Mouse (Mus musculus): ENCODE data around the gene Sphk1. TPM values are rescaled to one million over a fixed set of nuclear protein-coding genes. Genes with fewer than 3 reads are reported as not detected.
A peak's percentile ranks its signal among the peaks of the same experiment; 100 is the strongest.

Sphk1 gene
- polyA plus RNA-seq, 2 experiments from 2014 or later: 0.35 TPM; not detected in 1

- ATAC-seq: no peak
Observed at GRCm38 (mm10) chr11:116508689-116509088, 22.0 kb upstream of the Sphk1 start.

DNA sequence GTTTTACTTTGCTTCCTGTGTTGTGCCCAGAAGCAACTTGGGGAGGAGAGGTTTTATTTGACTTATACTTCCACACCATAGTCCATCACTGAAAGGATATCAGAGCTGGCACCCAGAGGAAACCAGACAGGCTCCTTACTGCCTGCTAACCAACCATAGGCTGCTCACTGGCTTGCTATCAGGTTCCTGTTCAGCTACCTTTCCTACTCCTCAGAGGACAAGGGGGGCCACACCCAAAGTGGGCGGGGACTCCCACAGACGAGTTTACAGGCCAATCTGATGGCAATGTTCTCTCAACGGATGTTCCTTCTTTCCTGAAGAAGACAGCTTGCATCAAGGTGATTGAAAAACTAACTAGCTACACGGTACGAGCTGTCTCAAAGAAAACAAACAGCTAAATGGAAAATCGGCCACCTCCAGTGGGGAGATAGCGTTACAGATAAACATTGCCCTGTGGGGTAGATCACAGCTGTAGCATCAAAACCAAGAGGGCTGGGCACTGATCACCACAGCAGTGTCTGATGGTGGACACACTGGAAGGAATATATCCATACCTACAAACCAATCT is 19.3 kb upstream of the Sphk1 start:
- no peak for ATAC-seq

DNA sequence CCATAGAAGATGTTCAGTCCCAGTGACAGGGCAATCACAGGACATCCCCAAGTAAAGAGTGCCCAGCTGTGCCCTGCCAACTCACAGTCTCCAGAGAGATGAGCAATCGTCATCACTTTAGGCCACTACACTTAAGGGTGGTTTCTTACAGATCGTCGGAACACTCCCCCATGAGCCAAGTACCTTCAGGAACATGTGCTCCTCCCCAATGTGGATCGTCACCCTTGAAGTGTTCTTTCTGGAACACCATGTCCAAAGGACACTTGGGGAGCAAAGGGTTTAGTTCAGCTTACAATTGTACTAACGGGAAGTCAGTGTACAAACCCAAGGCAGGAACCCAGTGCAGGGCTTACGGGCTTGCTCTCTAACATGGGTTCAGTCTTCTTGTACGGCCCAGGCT is 18.6 kb upstream of the Sphk1 start:
- no peak for ATAC-seq

GRCm38 (mm10) chr11:116512987-116513386 is 17.7 kb upstream of the Sphk1 start:
- ATAC-seq: no peak

GRCm38 (mm10) chr11:116513531-116514038 is 17.1 kb upstream of the Sphk1 start:
- ATAC-seq: no peak

- ATAC-seq: no peak
Observed at GRCm38 (mm10) chr11:116515330-116516020, 15.2 kb upstream of the Sphk1 start.

- no peak for ATAC-seq
Observed at GRCm38 (mm10) chr11:116518482-116518881, 12.2 kb upstream of the Sphk1 start.

- ATAC-seq: no peak
Observed at GRCm38 (mm10) chr11:116521143-116521542, 9.6 kb upstream of the Sphk1 start.

GRCm38 (mm10) chr11:116522046-116522445 is 8.7 kb upstream of the Sphk1 start:
- no peak for ATAC-seq

GRCm38 (mm10) chr11:116522886-116523698 is 7.6 kb upstream of the Sphk1 start:
- ATAC-seq: no peak

DNA sequence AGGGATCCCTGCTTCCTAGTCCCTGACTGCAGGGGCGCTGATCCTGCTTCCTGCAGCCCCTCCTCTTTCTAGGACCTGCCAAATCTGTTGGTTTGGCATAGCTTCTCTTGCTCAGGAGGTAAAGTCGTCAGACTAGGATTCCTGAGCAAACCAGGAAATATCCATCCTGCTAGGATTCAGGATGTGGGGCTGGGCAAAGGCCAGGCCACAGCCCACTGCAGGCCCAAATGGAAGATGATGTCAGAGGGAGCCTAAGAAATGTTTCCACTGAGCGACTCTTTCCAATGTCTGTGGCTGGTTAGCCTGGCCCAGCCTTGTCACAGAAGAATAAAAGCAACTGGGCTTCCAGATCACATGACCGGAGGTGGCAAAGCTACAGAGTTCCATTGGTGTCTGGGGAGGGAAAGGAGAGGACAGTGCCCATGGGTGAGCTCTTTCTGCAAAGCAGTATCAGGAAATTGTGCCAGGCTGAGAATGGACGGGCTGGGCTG is 7.0 kb upstream of the Sphk1 start:
- ATAC-seq: no peak

DNA sequence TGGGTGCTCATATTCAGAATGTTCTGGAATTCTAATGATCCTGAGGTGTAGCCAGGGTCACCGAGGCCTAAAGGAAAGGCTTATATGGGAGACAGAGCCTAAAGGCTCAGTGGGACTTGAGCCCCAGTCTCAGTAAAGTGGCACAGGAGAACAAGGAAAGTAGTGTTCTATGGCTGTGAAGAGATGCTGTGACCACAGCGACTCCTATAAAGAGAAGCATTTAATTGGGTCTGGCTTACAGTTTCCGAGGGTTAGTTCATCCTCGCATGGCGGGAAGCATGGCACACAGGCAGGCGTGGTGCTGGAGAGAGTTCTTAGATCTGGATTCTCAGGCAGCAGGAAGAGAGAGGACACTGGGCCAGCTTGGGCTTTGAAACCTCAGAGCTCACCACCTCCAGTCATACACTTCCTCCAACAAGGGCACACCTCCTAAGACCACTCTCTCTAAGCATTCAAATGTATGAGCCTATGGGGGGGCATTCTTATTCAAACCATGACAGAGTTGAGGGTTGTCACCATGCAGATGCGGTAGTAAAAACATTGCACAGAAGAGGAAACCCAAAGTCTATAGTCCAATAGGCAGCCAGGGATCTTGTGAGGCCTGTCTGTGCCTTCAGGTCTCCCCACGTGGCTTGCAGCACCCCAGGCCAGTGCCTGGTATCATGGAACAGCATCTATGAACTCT is 1.9 kb upstream of the Sphk1 start:
- ATAC-seq: no peak

DNA sequence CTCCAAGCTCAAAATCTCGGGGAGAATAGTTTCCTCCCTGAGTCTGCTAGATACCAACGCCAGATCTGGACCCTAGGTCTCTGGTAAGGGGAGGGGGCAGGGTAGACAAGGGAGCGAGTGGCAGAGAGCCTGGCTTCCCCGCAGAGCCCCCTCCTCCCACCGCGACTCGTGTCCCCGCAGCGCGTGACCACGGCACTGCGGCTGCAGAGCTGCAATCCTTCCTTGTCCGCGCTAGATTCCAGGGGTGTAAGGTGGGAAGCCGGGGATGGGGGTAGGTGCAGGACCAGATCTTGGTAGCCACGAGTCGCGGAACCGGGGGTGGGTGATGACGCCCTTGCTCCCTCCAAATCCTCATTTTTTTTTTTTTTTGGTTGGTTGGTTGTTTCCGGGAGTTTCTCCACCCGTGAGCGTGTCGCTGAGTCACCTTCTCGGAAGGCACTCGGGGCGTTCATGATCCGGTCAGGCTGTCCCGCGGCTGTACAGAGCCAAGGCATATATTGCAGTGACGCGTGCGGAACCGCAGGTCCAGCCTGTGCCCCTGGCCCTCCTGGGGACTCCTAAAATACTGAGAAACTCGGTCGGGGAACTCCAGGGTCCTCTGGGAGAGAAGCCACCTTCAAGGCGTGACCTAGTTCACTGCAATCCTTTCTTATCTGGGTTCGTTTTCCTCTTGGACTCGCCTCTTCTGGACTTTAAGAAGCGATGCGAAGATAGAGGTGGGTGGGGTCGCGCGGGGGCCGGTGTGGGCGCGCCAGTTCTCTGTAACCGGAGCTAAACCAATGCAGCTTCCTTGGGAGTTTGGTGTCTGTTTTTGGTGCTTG is 856 bp downstream of the Sphk1 start:
- ATAC-seq: no peak

DNA sequence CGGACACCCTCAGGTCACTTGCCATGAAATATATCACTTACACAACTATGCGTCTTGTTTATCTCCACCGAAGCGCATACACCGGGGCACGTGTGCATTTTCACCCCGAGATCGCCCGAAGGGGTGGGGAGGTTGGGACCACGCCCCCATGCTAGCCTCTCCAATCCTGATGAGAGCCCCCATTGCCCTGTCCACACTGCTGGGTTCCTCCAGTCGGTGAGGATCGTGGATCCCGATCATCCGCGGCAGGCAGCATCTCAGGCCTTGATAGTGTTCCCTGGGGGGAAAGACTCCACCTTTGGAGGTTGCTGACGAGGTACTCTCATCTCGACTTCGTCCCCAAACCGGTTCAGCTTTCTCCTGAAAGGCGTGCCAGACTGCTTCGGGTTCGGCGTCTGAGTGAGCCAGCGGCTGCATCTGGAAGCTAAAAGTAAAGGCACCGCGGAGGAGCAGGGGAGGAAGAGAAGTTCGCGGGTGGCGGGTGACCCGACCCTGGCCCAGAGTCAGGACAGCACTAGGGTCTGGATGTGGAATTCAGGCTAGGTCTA is 1.6 kb downstream of the Sphk1 start:
- ATAC-seq: no peak

DNA sequence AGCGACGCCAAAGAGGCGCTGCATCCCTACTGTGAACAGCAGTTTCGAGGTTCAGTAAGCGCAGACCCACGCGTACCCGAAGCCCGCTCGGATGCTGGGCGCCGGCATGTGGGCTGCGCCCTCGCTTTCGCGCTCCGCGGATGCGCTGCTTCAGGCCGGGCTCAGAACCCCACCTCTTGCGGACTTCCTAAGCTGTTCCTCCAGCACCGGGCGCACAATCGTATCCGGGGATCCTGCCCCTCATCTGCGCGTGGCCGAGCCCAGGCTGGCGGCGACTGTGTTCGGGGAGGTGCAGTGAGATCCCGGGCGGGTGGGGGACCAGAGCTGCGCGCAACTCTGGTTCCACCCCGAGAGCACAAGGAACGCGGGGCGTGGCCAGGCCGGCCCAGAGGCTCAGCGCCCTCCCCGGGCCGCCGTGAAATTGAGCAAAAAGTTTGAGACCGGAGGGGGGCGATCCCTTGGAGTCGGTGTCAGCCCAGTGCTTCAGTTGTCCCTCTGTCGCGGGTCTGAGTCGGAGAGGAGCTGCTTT is 2.1 kb downstream of the Sphk1 start:
- ATAC-seq: peak; percentile 14

- ATAC-seq: no peak
Observed at GRCm38 (mm10) chr11:116533341-116534153, 2.8 kb downstream of the Sphk1 start.

GRCm38 (mm10) chr11:116534154-116534865 is 3.6 kb downstream of the Sphk1 start:
- ATAC-seq: no peak

GRCm38 (mm10) chr11:116536685-116537084 is 6.0 kb downstream of the Sphk1 start:
- ATAC-seq: no peak

DNA sequence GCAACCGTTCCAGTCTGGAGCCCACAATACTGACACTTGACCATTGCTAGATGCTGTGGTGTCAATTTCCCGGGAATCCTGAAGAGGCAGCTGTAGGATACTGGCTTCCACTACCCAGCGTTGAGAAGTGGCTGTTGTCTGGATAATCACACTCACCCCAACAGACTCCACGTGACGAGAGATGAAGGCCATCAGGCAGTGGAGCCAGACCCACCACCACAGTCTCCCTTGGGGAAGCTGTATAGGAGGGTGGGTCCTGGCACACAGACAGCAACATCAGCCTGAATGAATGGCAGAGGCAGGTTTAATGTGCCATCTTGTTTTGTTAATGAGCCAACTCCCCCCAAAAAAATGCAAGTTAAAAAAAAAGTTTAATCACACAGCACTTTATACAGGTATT is 6.7 kb downstream of the Sphk1 start:
- no peak for ATAC-seq

Data from CD4-positive, CD25-positive, alpha-beta regulatory T cell, adult 4 months (primary cell).